Mouse (Mus musculus): Measurements from ENCODE around the gene Sec24a.

- no peak for TF ChIP-seq CTCF (IDR thresholded peaks at IDR 0.05; ENCODE audit: borderline replicate concordance, insufficient read depth, low read depth, low read length)
- no peak for TF ChIP-seq POLR2A (IDR thresholded peaks at IDR 0.05; ENCODE audit: borderline replicate concordance, insufficient read depth, low read length)
Measured at GRCm38 (mm10) chr11:51721066-51721465, 42.4 kb downstream of the Sec24a start.
